Mouse (Mus musculus) retina, postnatal 1 day (tissue): Measurements from ENCODE around the gene Entpd1.

ENCODE experiments used
- DNase-seq: peaks from one replicate; pipeline ENCODE4 v3.0.0-alpha.2; 2012

Gene Entpd1

DNA sequence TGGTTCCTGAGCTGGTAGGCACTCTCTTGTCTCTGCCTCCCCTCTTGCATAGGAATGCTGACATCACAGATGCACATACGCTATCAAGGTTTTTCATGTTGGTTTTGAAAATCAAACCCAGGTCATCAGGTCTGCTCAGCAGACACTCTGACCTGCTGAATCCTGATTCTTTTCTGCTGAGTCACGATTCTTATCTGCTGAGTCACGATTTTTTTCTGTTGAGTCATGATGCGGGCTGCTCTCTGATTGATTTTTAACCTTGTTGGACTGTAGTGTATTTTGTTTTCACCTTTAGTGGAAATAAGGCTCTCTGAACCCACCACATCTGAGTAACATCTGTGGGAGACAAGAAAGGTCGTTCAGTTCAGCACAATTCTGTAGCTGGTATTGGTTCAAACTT lies 63.2 kb downstream of the Entpd1 start:
- no peak for DNase-seq

DNA sequence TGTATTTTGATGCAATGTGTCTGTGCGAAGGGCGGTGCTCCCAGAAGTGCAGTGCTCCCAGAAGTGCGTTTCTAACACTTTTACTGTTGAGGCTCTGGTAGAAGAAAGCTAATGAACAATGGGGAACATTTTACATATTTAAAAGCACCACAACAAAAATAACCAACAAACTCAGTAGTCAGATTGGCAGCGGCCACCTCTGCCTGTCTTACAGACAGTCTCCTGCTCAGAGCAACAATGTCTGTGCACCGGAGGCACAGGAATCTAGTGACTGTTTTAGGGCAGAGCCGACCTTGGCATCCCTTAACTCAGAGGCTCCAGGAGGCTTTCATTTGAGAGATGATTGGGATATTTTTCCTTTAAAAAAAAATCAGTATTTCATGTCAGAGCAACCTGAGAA lies 65.9 kb downstream of the Entpd1 start:
- DNase-seq: no peak

DNA sequence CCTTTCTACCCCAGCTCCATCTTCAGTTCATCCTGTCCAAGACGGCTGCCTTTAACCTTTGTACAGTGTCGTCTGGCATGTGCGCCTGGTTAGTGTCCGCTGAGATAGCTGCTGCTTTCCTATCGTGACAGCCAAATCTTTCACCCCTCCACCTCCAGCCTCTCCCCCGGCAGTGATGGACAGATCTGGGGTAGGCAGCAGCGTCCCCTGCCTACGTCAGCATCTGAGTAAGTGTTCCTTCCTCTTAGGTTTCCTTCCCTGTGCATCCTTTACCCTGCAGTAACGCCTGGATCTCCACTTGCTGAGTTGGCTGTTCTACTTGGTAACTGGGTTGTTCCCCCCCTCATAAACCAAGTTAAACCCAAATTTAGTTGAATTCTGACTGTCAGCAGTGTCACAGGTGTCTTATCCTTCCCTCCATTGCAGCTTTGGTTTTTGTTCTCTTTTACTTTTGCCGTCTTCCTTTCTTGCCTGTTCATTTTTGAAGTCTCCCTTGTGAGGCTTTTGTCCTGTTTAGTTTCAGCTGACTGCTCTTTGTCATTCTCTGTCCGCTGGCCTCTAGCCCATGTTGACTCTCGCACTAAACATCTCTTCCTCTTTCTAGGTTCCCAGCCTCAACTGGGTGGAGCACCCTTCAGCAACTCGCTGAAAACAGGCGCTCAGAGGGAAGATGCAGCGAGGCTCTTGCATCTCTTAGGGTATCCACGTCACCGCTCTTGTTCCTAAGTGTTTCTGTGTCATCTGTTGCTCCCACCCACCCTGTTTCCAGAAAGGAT lies 66.6 kb downstream of the Entpd1 start:
- no peak for DNase-seq

DNA sequence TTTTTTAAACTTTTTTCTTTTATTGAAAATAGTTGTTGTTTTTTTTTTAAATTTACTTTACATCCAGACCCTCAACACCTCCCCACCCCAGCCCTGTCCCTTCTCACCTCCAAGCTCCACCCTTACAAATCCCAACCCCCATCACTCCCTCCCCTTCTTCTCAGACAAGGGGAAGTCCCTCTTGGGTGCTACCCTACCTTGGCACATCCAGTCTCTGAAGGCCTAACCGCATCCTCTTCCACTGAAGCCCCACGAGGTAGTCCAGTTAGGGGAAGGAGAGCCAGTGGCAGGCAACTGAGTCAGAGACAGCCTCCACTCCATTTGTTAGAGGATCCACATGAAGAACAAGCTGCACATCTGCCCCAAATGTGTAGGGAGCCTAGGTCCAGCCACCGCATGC lies 67.5 kb downstream of the Entpd1 start:
- DNase-seq: no peak

DNA sequence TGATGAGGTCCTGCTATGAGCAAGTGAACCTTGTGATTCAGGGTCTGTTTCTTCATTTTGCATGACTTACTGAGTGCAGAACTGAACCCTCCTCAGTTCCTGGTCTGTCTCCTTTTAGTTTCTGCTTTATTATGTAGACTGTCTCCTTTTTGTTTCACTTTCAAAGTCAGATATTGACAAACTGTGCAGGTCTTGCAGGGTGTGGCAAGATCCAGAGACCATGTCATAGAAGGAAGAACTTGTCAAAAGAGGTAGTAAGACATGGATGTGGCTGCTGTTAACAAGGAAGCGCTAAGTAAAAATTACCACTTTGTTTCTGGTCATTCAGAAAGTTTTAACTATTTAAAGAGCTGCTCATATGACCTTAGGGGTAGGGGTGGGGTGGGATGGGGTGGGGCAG lies 72.0 kb downstream of the Entpd1 start:
- DNase-seq: no peak

DNA sequence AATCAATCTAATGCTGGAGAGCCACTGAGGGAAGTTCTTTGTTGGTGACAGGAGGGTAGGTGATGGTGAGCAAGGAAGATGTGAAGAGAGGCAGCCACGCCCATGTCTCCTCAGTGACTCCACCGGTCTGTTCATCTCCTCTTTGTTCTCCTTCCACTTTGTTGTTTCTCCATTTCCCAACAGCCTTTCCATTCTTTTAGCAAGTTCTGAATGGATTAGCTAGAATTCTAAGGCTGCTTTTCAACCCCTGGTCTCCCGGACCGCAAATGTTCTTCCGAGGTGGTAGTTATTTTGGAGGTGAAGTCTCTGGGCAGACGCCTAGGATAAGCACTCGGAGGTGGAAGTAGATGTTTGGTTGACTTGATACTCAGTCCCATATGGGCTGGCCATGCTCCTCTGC lies 72.4 kb downstream of the Entpd1 start:
- DNase-seq: no peak

DNA sequence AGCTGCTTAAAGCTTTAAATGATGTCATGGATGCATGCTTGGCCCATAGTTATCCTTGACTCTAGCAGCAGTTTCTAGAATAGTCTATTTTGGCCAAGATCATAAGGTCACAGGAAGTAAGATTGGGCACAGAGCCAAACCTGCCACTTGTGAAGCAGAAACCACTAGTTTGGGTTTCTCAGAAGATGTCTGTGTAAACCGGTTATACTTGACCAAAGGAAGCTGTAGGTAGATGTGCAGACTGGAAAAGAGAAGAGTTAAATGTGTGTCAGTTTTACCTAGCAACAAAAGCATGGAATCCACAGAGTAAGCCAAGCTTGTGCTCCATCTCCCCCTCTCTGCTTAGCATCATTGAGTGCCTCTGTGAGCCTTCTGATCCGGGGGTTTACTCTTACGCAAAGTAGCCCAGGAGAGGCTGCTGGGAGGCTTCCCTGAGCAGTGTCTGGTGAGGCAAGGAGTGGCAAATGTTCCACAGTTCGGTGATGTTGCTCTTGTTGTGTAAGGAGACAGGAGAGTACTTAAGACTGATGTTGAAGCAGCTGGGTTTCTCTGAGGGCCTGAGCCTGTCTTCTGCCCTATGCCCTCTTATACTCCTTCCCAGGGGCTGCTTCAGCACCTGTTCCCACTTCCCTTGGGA lies 75.2 kb downstream of the Entpd1 start:
- no peak for DNase-seq

DNA sequence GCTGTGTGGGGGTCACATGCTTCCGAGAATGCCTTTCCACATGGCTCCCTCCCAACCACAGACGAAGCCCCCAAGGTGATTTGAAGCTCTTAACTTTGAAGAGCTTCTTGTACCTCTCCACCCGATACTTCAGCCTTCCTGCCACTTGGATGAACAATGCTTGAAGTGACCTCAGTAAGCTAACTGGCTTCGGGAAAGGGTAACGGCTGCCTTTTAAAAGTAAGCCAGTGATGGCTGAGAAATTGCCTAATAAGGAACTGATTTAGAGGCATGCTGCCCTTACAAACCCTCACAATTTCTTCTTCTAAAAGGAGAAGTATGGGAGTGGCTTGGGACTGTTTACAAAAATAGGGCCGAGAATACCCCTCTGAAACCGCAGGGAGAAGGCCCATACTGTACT lies 81.0 kb downstream of the Entpd1 start:
- no peak for DNase-seq

DNA sequence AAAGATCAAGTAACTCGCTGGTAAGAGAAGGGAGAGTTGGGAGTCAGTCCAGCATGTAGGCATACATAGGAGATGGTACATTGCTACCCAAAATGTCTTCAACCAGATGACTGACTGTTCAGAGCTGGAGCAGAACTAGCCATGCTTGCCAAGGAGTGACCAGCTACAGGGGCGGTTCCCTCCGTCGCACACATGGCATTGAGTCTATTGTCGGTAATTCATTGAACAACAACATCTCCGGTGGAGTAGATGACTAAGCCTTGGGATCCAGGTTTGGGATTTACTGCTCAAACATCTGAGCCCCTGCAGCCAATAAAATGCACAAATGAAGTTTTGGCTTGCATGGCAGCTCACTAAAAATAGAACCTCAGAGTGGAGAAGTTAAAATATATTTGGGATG lies 84.0 kb downstream of the Entpd1 start:
- no peak for DNase-seq

DNA sequence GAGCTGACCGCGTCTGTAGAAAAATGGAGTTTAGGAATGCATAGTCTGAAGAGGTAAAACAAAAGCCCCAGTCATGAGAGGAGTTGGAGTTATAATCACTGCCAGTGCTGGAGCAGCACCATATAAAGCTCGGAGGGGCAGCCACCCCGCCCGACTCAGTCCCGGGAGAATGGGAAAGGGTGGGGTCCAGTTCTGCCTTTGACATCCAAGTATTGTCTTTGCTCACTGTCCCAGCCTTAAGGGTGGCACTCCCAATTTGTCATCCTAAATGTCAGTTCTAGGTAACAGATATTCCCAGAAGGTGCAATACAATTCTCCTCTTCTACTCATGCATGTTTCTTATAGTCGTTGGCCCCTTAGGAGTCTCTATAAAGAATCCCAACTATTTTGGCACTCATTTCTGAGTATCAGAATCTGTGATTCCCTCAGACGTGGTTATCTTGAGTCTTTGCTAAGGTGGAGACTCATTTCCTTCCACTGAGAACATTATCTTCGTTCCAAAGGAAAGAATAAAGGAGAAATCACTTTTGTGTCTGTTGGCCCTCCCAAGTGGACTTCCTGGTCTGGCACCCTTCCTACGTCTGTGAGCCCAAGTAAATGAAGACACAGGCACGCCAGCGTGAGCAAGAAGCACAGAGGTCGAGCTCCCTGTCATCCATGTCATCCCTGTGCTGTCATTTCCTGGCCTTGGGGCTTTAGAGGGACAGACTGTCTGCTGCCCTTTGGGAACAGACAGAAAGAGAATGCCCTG lies 86.1 kb downstream of the Entpd1 start:
- DNase-seq: no peak

DNA sequence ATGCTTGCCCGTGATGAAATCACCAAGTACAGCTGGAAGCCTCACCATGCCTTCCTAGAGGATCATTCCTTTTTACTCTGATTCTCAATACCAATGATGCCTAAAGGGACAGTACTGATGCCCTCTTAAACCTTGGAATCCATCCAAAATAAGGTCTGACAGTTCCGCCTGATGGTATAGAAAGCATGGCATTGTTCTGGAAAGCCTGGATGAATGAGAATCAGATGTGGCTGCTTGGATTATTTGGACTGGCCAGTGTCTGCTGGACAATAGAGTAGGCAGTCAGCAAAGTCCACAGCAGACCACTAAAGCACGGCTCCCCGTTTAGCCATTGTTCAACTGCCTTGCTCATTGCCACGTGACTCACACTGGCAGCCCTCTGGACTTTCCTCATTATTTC lies 87.7 kb downstream of the Entpd1 start:
- peak; percentile 73 for DNase-seq

DNA sequence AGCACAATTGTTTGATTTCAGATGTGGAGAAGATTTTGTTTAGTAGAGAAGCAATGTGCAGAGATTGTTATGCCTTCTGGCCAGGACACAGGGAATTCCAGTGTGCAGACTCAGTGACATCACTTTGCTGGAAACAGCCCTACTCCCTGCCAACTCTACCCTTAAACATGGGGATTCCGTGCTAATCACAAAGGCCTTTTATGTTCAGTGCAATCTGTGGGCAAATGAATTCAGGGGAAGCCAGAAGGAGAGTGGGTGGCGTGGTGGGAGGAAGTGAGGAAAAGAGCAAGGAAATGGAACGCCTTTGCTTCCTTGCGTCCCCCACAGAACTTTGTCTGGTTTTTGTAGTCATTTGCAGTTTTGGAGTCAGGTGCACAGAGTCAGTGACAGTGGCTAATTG lies 90.2 kb downstream of the Entpd1 start:
- DNase-seq: peak; percentile 5

DNA sequence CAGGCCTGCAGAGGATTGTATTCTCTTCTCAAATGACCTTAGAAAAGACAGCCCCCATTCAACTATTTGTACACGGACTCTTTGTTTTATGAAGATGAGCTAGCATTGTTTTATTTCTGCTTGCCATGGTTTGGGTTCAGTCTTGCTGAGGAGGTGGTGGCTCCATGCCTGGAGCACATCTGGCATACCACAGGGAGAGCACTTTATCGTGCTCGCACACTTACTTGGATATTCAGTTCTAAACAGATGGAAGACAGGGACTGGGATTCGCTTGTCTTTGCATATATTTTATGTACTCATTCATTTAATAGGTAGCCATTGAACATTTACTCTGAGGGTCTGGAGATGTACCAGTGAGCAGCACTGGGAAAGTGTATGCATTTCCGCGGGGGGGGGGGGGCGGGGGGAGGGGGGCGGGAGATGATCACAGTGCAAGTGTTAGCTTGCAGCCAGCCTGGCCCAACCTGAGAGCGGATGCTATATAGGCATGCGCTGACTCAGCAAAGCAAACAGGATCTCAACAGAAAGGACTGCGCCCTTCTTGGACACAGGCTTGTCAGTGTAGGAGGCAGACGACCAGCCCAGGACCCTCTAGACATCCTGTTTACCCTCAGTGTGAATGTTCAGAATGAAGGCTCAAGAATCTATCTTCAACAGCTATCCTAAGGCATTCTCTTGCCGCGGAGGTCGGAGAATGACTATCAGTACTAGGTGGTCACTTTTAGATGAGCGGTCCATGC lies 100.9 kb downstream of the Entpd1 start:
- no peak for DNase-seq

DNA sequence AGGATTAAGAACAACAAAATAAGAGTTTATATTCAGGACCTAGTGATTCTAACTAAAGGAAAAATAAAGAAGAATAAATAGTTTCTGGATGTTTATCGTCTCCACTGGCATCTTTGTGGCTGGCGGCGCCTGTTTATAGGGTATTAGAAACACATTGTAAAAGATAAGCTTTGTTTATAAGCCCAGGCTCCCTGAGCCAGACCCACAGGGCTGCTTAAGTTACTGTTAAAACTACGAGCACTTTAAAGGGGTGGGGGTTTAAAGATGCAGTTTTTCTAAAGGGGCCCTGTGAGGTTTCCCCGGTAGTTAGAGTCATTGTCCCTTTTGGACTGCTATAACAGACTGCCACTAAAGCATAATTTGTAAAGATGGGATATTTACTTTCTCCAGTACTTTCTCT lies 102.5 kb downstream of the Entpd1 start:
- no peak for DNase-seq

DNA sequence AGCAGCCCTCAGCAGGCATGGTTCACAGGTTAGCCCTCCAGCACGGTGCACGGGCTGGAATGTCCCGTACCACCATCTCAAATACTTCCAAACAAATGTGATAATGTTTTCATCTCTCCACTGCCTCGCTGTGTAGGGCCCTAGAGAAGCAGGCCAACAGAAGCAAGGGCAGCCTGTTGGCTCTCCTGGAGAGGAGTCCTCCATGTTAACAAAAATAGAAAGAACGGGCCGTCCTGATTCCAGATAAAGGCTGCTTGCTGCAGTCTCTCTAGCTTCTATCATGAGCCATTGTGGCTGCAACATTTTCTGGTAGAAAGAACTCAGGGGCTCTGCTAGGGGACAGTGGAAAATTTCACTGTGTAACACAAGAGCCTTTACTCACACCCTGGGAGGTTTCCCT lies 104.8 kb downstream of the Entpd1 start:
- DNase-seq: no peak

DNA sequence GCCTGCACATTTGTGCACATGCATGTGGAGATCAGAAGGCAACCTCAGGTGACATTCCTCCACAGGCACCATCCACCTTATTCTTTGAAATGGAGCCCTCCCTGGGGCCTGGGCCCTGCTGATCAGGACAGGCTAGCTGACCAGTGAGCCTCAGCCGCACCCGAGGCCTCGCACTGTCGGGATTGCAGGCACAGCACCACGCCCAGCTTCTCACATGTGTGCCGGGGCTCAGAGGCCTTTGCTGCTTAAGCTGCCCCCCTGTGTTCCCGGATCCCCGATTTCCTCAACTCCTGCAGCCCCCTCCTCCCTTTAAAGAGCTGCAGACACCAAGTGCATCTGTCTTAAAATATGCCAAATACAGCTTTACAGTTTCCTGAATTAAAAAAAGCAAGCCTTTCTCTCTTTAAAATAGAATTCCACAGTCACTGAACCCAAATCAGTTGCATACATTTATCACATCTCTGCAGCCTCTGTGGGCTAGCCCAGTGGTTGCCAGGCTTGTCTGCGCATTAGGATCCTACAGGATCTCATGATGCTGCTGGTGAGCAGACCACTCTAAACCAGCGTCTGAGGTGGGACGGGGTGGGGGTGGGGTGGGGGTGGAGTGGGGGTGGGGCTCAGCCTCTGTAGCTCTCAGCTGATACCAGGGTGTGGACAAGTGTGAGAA lies 107.4 kb downstream of the Entpd1 start:
- no peak for DNase-seq

DNA sequence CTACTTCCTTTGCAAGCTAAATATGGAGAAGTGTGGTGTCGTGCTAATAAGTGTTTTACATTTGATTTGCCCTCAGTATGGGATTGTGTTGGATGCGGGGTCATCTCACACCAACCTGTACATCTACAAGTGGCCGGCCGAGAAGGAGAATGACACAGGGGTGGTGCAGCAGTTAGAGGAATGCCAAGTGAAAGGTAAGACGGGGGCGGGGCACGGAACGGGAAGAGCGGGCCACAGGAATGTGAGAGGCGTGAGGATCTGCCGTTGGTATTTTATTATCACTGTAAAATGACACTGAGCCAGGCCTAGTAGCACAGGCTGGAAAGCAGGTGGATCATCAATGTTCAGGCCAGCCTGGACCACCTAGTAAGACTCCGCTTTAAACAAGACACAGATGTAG lies 108.2 kb downstream of the Entpd1 start:
- no peak for DNase-seq

DNA sequence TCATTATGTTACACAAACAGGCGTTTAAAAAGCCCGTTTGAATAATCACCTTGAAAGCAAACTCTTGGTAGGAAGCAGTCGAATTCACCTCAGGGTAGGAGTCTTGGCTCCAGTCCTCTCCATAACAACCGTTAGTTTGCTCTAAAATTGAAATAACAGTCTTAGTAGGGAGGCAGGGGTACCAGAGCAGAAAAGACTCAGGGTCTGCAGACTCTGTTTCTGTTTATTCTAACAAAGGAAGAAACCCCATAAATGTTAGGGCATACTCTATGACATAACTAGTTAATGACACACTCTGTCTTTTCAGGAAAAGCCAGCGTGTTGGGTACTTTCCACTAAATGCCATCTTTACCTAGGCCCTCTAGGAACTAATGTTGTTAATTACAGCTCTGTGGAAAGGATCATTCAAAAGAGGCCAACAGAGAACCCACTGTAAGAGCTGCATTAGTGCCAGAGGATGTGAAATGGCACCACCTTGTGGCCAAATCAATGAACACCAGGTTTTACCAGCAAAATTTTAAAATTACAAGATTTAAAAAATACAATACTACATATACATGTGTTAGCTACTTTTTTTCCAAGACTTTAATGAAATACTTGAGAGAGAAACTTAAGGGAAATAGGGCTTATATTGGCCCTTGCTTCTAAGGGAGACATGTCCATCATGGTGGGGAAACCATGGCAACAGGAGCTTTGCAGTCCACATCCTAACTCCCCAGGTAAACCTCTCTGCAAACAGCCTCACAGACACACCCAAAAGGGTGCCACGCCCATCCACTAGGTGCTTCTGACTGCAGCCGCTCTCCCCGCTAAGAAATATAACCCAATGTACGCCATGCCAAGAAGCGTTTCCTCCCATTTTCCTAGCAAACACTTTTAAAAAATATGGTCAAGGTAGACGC lies 110.2 kb downstream of the Entpd1 start:
- peak; percentile 72 for DNase-seq

DNA sequence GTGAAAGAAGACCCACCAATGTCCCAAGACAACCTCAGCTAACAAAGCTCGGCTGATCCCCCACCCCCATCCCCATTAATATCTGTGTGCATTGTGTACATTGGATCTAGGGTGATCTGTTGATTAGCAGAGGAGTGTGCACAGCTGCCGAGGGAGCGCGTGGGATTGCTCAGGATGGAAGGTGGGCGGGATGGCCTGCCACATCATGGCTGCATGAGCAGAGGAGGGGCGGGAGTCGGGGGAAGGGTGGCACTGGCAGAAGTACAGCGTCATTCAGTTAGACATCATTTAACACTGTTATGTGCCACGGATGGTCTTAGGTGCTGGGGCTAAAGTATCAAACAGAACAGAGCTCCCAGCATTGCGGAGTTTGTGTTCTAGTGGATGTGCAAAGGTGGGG lies 111.3 kb downstream of the Entpd1 start:
- no peak for DNase-seq

DNA sequence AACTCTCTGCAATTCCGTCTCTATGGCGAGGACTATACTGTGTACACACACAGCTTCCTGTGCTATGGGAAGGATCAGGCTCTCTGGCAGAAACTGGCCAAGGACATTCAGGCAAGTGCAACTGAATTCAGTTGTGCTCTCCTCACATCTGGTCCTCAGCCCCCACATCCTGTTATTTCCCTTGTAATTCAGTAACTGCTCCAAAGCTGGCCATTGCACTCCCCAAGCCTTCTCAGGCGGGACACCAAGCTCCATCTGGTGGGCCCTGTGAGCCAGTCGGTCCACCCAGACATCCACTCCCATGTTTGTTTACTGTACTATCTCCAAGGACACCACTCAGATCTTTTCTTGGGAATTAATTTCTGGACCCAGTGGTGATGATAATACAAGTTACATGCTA lies 114.0 kb downstream of the Entpd1 start:
- no peak for DNase-seq

DNA sequence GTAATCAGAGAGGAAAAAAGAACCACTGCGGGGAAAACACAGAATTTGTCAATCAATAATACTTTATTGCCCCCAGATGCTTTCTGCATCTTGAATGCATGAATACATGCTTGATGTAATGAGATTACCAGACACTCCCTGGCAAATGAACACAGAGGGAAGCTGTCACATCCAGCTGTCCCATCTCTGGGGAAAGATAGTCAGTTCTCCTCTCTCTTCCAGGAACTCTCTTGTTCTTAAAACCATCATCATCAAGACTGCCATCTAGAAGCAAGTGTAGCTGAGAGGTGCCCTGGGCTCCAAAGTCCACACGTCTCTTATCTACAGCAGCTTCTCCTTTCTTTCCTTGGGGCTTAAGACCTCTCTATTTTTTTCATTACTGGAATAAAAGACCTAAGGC lies 114.4 kb downstream of the Entpd1 start:
- no peak for DNase-seq

DNA sequence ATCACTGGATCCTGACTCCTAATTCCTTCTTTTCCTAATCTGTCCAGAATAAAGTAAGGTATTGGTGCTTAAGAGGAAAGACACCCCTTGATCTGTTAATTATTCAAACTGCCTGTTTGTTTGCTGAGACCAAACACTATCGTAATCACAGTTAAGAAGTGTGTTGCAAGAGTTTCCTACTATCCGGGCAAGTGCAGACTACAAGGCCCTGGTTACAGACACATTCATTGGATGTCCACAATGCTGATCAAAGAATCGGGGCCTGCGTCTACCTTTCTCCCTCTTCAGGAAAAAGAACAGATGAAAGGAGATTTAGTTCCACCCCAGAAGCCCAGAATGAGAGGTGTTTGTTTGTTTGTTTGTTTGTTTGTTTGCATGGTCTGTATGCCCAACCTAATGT lies 116.0 kb downstream of the Entpd1 start:
- DNase-seq: no peak
